Mouse (Mus musculus) E14TG2a.4 (cell line): ENCODE data around the gene Slc24a2.

Experiments used
- CTCF ChIP-seq: conservative IDR thresholded peaks from 2 replicates; pipeline ENCODE4 v1.5.1; 2014; ENCODE audit warnings: low read length
- POU5F1 ChIP-seq: IDR thresholded peaks from 2 replicates; pipeline ENCODE4 v1.6.1; 2014; ENCODE audit warnings: low read length, borderline replicate concordance

DNA sequence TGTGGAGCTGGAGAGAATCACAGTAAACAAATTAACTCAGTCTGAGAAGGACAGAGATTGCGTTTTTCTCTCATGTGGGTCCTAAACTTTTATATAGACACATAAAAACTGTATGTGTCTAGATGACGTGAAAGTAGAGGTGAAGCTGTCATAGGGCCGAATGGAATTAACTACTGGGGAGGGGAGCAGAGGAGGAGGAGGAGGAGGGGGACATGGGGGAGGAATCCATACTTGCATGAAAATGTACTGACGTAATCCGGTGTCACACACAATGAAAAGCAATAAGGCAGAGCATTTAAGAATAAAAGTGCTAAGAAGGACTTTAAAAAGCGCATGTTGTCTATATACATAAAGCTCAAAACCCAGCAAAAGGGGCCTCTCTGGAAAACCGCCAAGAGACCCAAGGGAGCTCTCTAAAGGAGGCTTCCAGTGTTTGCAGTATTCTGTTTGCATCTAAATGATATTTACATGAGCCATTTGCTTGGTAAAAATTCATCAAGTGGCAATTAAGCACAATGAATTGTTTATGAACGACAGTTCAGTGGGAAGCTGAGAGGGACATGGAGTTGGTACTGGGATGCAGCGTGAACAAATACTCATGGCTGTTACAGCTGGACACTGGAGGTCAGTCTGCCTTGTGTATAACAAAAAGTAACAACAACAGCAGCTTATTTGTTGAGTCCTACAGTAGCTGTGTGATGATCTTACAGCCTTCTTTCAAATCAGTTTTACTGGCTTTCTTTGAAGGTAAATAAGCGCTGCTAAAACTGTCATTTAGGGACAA, 45.9 kb downstream of the Slc24a2 start:
- TF ChIP-seq CTCF (no peak), POU5F1 (no peak)
